Mouse (Mus musculus) E14TG2a.4 (cell line): ENCODE results near the gene Cox8b.

Experiments used
- CTCF ChIP-seq: conservative IDR thresholded peaks from 2 replicates; pipeline ENCODE4 v1.5.1; 2014; ENCODE audit warnings: low read length
- NANOG ChIP-seq: IDR thresholded peaks from 2 replicates; pipeline ENCODE4 v1.6.1; 2014; ENCODE audit warnings: borderline replicate concordance, low read length, mixed read lengths
- POU5F1 ChIP-seq: IDR thresholded peaks from 2 replicates; pipeline ENCODE4 v1.6.1; 2014; ENCODE audit warnings: low read length, borderline replicate concordance

- TF ChIP-seq CTCF (no peak), NANOG (no peak), POU5F1 (no peak)
Observed at GRCm38 (mm10) chr7:140851916-140852315, 48.3 kb downstream of the Cox8b start.
